Mouse (Mus musculus) olfactory bulb, adult 2 months (tissue): ENCODE measurements around the gene Tpst1. TPM values are rescaled to one million over a fixed set of nuclear protein-coding genes. Genes with fewer than 3 reads are reported as not detected.

Source experiments
- H3K27ac ChIP-seq: fragments of 200-500 bp; 2 replicates; pipeline ENCODE4 v1.5.1; 2012; ENCODE audit warnings: low read depth, low read length; ENCODE audit not compliant: insufficient read depth
- H3K4me1 ChIP-seq: fragments of 200-500 bp; 2 replicates; pipeline ENCODE4 v1.6.1; 2012; ENCODE audit warnings: low read length; ENCODE audit not compliant: control insufficient read depth, insufficient read depth
- H3K4me3 ChIP-seq: fragments of 200-500 bp; 2 replicates; pipeline ENCODE4 v1.5.1; 2012; ENCODE audit warnings: mild to moderate bottlenecking, low read depth, low read length, moderate library complexity; ENCODE audit not compliant: insufficient read depth
- CTCF ChIP-seq: fragments of 200-500 bp; IDR thresholded peaks from 2 replicates; pipeline ENCODE4 v1.5.1; 2012; ENCODE audit warnings: low read depth, mild to moderate bottlenecking, low read length, moderate library complexity; ENCODE audit not compliant: insufficient read depth
- POLR2A ChIP-seq: fragments of 200-500 bp; IDR thresholded peaks from 2 replicates; pipeline ENCODE4 v1.6.1; 2012; ENCODE audit warnings: mild to moderate bottlenecking, low read depth, low read length, moderate library complexity; ENCODE audit not compliant: insufficient read depth
- WGBS: fragments of 180-500 bp; shearing (Covaris S2); methylation state at CpG from one replicate; pipeline ENCODE4 v1.1.7; 2018; 5-methylcytosine and 5-hydroxymethylcytosine counted together
- polyA plus RNA-seq: library from polyadenylated mRNA; stranded (reverse); fragments of >200 nt; gene quantifications from 2 replicates; pipeline ENCODE4 v1.2.4, GENCODE M21; 2012; ENCODE audit warnings: low replicate concordance; ENCODE audit not compliant: missing spikeins, insufficient read depth, insufficient read length

Tpst1 gene
- polyA plus RNA-seq, 1 experiment, result not detected

- Histone ChIP-seq H3K4me3 (peak within 1 kb of the TSS; percentile 66), H3K4me1 (peaks cover 16% of the 10 kb centered on the region), H3K27ac (peak within 1 kb of the TSS; percentile 79)
- TF ChIP-seq CTCF (no peak), POLR2A (peak; percentile 56)
- WGBS, result under 1% methylated on average over 66 of the region's 66 CpGs
These were observed 71.5 kb downstream of the Tpst1 start, which contains the start of gene Kctd7 for GRCm38 (mm10) chr5:130144334-130145312. TSS of gene Kctd7 (plus strand) at chr5:130144861.

- 61% methylated on average over 8 of the region's 8 CpGs for WGBS
- Histone ChIP-seq H3K4me3 (peak overlapping the region; percentile 5; the same call in 1 of the 2 replicates), H3K4me1 (peaks cover 16% of the 10 kb centered on the region), H3K27ac (no peak overlapping the region)
- TF ChIP-seq CTCF (no peak), POLR2A (no peak)
These were observed 72.8 kb downstream of the Tpst1 start for GRCm38 (mm10) chr5:130145961-130146360.

- TF ChIP-seq POLR2A (no peak), CTCF (no peak)
- no peak overlapping the region for H3K4me3 ChIP-seq
- peaks cover 10% of the 10 kb centered on the region for H3K4me1 ChIP-seq
- no peak overlapping the region for H3K27ac ChIP-seq
- 80% methylated on average over 7 of the region's 7 CpGs for WGBS
These were observed 76.7 kb downstream of the Tpst1 start for GRCm38 (mm10) chr5:130149726-130150310.

GRCm38 (mm10) chr5:130154286-130154685 lies 81.2 kb downstream of the Tpst1 start:
- WGBS, result 85% methylated on average over 2 of the region's 2 CpGs
- no peak for TF ChIP-seq POLR2A
- TF ChIP-seq CTCF, result no peak
- no peaks in the 10 kb centered on the region for H3K4me1 ChIP-seq

GRCm38 (mm10) chr5:130158545-130158944 lies 85.4 kb downstream of the Tpst1 start:
- TF ChIP-seq POLR2A (no peak), CTCF (no peak)
- WGBS, result 81% methylated on average over 4 of the region's 4 CpGs
- Histone ChIP-seq H3K4me1 (no peaks in the 10 kb centered on the region), H3K27ac (no peak overlapping the region), H3K4me3 (no peak overlapping the region)

More at GRCm38 (mm10) chr5:130154286-130154685, 81.2 kb downstream of the Tpst1 start:
- no peak overlapping the region for H3K4me3 ChIP-seq
- H3K27ac ChIP-seq, result no peak overlapping the region

- Histone ChIP-seq H3K4me3 (no peak overlapping the region), H3K27ac (no peak overlapping the region), H3K4me1 (no peaks in the 10 kb centered on the region)
- WGBS, result 62% methylated on average over 7 of the region's 7 CpGs
- TF ChIP-seq POLR2A, result no peak
- TF ChIP-seq CTCF, result no peak
These were observed 86.7 kb downstream of the Tpst1 start for GRCm38 (mm10) chr5:130159761-130160201.

- Histone ChIP-seq H3K27ac (no peak overlapping the region), H3K4me3 (no peak overlapping the region), H3K4me1 (no peaks in the 10 kb centered on the region)
- TF ChIP-seq POLR2A (no peak), CTCF (peak; percentile 35; the same call in 1 of the 2 replicates)
- WGBS, result 5% methylated on average over 7 of the region's 7 CpGs
These were observed 90.5 kb downstream of the Tpst1 start for GRCm38 (mm10) chr5:130163670-130164069.

GRCm38 (mm10) chr5:130165213-130165612 lies 92.1 kb downstream of the Tpst1 start:
- Histone ChIP-seq H3K27ac (no peak overlapping the region), H3K4me1 (no peaks in the 10 kb centered on the region), H3K4me3 (no peak overlapping the region)
- whole genome bisulfite sequencing, result 76% methylated on average over 4 of the region's 4 CpGs
- TF ChIP-seq POLR2A (no peak), CTCF (no peak)

GRCm38 (mm10) chr5:130169109-130169508 lies 96.0 kb downstream of the Tpst1 start:
- Histone ChIP-seq H3K4me3 (no peak overlapping the region), H3K4me1 (peaks cover 2% of the 10 kb centered on the region; the same call in 1 of the 2 replicates), H3K27ac (no peak overlapping the region)
- no peak for TF ChIP-seq POLR2A
- TF ChIP-seq CTCF, result no peak
- WGBS, result 72% methylated on average over 6 of the region's 6 CpGs
